Mouse (Mus musculus) ES-Bruce4 (cell line): ENCODE results near the gene Dll1.

Experiments used
- CTCF ChIP-seq: IDR thresholded peaks from one replicate; pipeline ENCODE4 v1.8.1; 2011; ENCODE audit warnings: low read depth, low read length
- POLR2A ChIP-seq: IDR thresholded peaks from one replicate; pipeline ENCODE4 v1.8.1; 2011; ENCODE audit warnings: low read length; ENCODE audit not compliant: insufficient read depth

- no peak for TF ChIP-seq CTCF
- no peak for TF ChIP-seq POLR2A
Measured at GRCm38 (mm10) chr17:15421446-15421845, 44.8 kb upstream of the Dll1 start.
